Mouse (Mus musculus): ENCODE measurements at regions not wholly inside any gene's neighbourhood (a gene's known extent, or its start where the extent isn't known, plus 50 kb on each side); places are given as distances from the start of the nearest gene placed in this dataset.

GRCm38 (mm10) chr7:113027125-113027801 is 73.5 kb downstream of the Rassf10 start:
- TF ChIP-seq POLR2A (IDR thresholded peaks at IDR 0.05; ENCODE audit: borderline replicate concordance, extremely low read depth, insufficient read depth, insufficient read length, poor library complexity, severe bottlenecking): no peak
- TF ChIP-seq CTCF (IDR thresholded peaks at IDR 0.05; ENCODE audit: borderline replicate concordance, extremely low read depth, insufficient read depth, insufficient read length): no peak

Measured in brain, embryonic 14.5 days (tissue).